Mouse (Mus musculus): Measurements from ENCODE around the gene Zfp956. TPM values are rescaled to one million over a fixed set of nuclear protein-coding genes. Genes with fewer than 3 reads are reported as not detected.
A peak's percentile ranks its signal among the peaks of the same experiment; 100 is the strongest.

Gene Zfp956
- 23.2 and 24.6 TPM in 2 replicates for polyA plus RNA-seq (2015; fragmentation: Nextera tagmentation; extraction: Ambion mirVana)

DNA sequence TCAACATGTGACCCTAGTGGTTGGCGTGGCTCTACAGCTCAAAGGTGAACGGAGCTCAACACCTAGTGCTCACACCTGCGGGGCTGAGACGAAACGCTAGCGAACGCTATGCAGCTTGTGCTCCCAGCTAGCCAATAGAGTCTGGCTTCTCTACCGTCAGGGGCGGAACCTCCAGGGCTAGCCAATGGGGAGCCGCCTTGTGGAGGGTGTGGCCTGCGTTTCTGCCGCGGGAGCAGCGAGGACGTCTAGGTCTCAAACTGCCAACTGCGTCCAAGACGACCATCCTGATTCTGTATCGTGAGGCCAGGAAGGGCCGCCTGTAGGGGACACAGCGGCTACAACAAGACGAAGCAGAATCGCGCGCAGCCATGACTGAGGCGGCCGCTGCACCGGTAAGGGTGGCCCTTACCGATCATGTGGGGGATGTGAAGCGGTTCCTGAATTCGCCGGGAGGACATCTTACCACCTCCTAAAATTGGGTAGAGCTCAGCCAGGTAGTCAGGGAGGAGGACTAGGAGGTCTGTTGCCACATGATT, at the start of gene Zfp956:
Gene Zfp956, plus strand, starts transcription at position 200 of the 536 bp plus-strand sequence.
- H3K4me3 ChIP-seq (replicated peaks) = peak within 1 kb of the TSS; percentile 71
- peak within 1 kb of the TSS; percentile 70 for H3K4me2 ChIP-seq
- H3K9me3 ChIP-seq (replicated peaks) = no peaks in the 10 kb centered on the region
- H3K27me3 ChIP-seq (replicated peaks) = no peaks in the 10 kb centered on the region
- WGBS = under 1% methylated on average over 31 of the region's 31 CpGs
- H3K27ac ChIP-seq (replicated peaks) = peak within 1 kb of the TSS; percentile 87
- peak; percentile 100 for ATAC-seq (ENCODE audit: low FRiP score)
- H3K9ac ChIP-seq (replicated peaks) = peak within 1 kb of the TSS; percentile 75
- H3K4me1 ChIP-seq = peaks cover 20% of the 10 kb centered on the region
- peaks cover 17% of the 10 kb centered on the region for H3K36me3 ChIP-seq

DNA sequence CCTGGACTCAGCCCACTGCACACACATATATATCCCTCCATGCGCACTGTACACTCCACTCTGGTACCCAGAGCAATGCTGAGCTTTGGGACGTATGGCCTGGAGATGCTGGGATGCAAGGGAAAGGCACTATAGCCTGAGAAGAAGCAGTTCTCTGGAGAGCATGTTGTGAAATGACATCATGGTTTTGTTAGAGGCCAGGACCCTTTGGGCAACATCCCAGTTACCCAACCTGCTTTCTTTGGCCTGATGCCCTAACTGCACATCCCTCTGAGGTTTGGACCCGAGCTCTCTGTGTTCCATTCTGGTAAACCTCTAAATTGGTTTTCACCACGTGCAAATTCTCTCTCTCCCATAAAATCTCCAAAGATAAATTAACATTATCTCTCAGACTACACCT, 49.6 kb upstream of the Zfp956 start:
- WGBS = 66% methylated on average over 4 of the region's 4 CpGs
- ATAC-seq (ENCODE audit: low FRiP score) = no peak
- Histone ChIP-seq H3K4me1 (0 out of 2 replicates have a peak, but pooled peaks cover 2% of the 10 kb centered on the region), H3K27me3 (replicated peaks) (0 out of 2 replicates have a peak, but pooled peaks cover 4% of the 10 kb centered on the region), H3K4me3 (replicated peaks) (no peak overlapping the region), H3K36me3 (peaks cover 88% of the 10 kb centered on the region), H3K4me2 (no peak overlapping the region), H3K9ac (replicated peaks) (no peak overlapping the region), H3K27ac (replicated peaks) (no peak overlapping the region), H3K9me3 (replicated peaks) (no peaks in the 10 kb centered on the region)

DNA sequence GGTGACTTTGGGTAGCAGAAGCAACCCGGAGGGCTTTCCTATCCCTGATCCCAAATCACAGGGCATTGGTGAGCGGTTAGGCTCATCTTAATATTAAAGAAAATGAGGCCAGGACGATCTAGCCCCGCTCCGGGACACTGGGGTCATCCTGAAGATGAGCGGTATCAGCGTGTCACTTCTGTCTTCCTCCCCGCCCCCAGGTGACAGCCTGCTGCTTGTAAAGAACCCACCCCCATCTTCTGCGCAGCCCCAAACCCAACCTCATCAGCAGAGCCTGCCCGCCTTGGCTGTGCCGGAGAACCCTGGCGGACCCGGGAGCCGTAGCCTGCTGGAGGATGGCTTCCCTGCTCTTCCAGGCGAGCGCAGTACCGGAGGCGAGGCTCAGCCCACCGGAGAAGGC, 48.8 kb upstream of the Zfp956 start:
- Histone ChIP-seq H3K4me1 (0 out of 2 replicates have a peak, but pooled peaks cover 2% of the 10 kb centered on the region), H3K27me3 (replicated peaks) (0 out of 2 replicates have a peak, but pooled peaks cover 4% of the 10 kb centered on the region), H3K9me3 (replicated peaks) (no peaks in the 10 kb centered on the region), H3K27ac (replicated peaks) (no peak overlapping the region), H3K9ac (replicated peaks) (no peak overlapping the region), H3K36me3 (peaks cover 80% of the 10 kb centered on the region), H3K4me2 (no peak overlapping the region), H3K4me3 (replicated peaks) (no peak overlapping the region)
- 39% methylated on average over 19 of the region's 19 CpGs for WGBS
- no peak for ATAC-seq (ENCODE audit: low FRiP score)

DNA sequence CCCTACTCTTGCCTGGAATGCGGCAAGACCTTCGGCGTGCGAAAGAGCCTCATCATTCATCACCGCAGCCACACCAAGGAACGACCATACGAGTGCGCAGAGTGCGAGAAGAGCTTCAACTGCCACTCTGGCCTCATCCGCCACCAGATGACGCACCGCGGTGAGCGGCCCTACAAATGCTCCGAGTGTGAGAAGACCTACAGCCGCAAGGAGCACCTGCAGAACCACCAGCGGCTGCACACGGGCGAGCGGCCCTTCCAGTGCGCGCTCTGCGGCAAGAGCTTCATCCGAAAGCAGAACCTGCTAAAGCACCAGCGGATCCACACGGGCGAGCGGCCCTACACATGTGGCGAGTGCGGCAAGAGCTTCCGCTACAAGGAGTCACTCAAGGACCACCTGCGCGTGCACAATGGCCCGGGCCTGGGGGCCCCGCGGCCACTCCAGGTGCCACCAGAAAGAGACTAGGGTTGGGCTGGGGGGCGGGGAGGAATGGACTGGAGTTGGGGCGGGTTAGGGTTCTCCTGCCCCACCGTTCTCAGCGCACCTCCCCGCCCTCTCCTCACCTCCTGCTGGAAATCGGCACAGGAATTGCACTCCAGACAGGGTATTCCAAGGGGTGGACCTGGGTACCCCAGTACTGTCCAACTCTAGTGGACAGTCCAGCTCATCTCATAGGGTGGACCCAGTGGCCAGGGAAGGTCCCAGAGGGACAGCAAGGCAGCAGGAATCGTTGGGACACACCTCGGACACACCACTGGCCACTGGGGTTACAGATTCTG, 48.1 kb upstream of the Zfp956 start:
- Histone ChIP-seq H3K36me3 (peaks cover 73% of the 10 kb centered on the region), H3K27me3 (replicated peaks) (0 out of 2 replicates have a peak, but pooled peaks cover 4% of the 10 kb centered on the region), H3K4me3 (replicated peaks) (no peak overlapping the region), H3K9ac (replicated peaks) (no peak overlapping the region), H3K9me3 (replicated peaks) (no peaks in the 10 kb centered on the region), H3K4me1 (0 out of 2 replicates have a peak, but pooled peaks cover 2% of the 10 kb centered on the region), H3K4me2 (no peak overlapping the region), H3K27ac (replicated peaks) (no peak overlapping the region)
- ATAC-seq (ENCODE audit: low FRiP score) = peak; percentile 28
- 54% methylated on average over 44 of the region's 44 CpGs for WGBS

DNA sequence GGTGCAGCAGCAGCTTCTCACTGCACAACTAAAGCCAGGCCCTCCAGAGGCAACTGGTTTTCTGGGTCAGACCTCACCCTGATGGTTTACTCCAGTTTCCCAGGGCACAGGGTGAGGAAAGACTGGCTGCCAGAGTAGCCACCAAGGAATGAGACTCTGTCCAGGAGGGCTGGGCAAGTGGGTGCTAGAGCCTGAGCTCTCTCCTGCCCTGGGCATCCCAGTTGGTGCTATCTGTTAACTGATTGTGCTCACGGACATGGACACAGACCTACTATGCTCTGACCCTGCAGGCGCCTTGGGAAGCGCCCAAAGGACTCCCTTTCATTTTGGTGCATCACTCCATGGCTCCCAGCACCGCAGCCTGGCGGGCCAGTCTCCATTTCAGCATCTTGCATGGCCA, 46.9 kb upstream of the Zfp956 start:
- ATAC-seq (ENCODE audit: low FRiP score) = no peak
- Histone ChIP-seq H3K36me3 (peaks cover 60% of the 10 kb centered on the region), H3K27me3 (replicated peaks) (0 out of 2 replicates have a peak, but pooled peaks cover 4% of the 10 kb centered on the region), H3K4me1 (0 out of 2 replicates have a peak, but pooled peaks cover 2% of the 10 kb centered on the region), H3K27ac (replicated peaks) (no peak overlapping the region), H3K4me2 (no peak overlapping the region), H3K4me3 (replicated peaks) (no peak overlapping the region), H3K9ac (replicated peaks) (no peak overlapping the region), H3K9me3 (replicated peaks) (no peaks in the 10 kb centered on the region)
- 95% methylated on average over 5 of the region's 5 CpGs for WGBS

DNA sequence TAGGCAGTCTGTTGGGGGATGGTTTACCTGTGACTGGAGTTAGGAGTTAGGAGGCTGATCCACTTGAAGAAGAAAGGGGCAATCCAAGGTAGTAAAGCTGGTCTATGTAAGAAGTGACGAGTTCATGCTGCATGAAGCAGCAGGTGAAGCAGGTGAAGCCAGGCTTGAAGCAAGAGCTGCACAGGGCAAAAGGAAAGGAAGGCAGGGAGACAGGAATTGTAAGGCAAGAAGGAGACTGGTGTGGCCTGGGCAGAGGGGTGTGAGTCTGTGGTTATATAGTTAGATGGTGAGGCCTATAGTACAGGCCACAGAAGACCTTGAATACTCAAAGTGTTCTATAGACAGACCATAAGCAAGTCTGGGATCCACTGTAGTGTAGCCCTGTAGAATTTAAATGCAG, 44.2 kb upstream of the Zfp956 start:
- H3K4me1 ChIP-seq = no peaks in the 10 kb centered on the region
- H3K9me3 ChIP-seq (replicated peaks) = no peaks in the 10 kb centered on the region
- no peak overlapping the region for H3K4me3 ChIP-seq (replicated peaks)
- peaks cover 36% of the 10 kb centered on the region for H3K36me3 ChIP-seq
- WGBS = 86% methylated on average over 1 of the region's 1 CpGs
- H3K27me3 ChIP-seq (replicated peaks) = no peaks in the 10 kb centered on the region
- H3K4me2 ChIP-seq = no peak overlapping the region
- no peak for ATAC-seq (ENCODE audit: low FRiP score)
- H3K27ac ChIP-seq (replicated peaks) = no peak overlapping the region
- no peak overlapping the region for H3K9ac ChIP-seq (replicated peaks)

DNA sequence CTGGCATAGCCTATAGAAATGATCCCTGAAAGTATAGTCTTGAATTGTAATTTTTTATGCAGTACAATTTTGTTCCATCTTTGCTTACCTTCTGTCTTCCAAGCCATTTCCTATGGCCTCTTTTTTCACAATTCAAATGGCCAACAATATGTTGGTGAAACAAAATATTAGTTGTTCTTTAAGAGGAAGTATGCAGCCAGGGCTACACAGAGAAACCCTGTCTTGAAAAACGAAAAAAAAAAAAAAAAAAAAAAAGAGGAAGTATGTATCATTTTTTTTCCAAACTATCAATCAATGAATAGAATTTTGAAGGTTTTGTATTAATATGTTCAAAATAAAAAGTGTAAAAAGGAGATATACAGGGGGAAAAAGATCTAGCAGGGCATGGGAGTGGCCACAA, 41.5 kb upstream of the Zfp956 start:
- WGBS = 56% methylated on average over 1 of the region's 1 CpGs
- ATAC-seq (ENCODE audit: low FRiP score) = no peak
- H3K4me3 ChIP-seq (replicated peaks) = no peak overlapping the region
- no peaks in the 10 kb centered on the region for H3K27me3 ChIP-seq (replicated peaks)
- peaks cover 10% of the 10 kb centered on the region for H3K36me3 ChIP-seq
- H3K27ac ChIP-seq (replicated peaks) = no peak overlapping the region
- no peaks in the 10 kb centered on the region for H3K4me1 ChIP-seq
- no peak overlapping the region for H3K4me2 ChIP-seq
- H3K9ac ChIP-seq (replicated peaks) = no peak overlapping the region
- H3K9me3 ChIP-seq (replicated peaks) = no peaks in the 10 kb centered on the region

DNA sequence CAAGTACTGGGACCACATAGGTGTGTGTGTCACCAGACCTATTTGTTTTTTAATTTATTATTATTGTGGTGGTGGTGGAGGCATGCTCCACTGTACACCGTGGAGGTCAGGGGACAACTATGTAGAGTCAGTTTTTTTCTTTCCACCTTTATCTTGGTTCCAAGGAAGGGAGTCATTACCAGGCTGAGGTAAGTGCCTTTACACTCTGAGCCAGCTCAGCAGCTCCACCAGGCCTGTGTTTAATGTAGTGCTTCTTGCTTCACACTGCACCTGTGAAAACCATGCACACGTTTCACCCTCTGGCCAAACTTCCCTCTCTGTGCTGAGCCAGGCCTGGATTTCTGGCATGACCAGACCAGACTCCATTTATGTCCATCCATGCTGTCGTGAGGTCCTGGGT, 40.2 kb upstream of the Zfp956 start:
- ATAC-seq (ENCODE audit: low FRiP score) = no peak
- WGBS = 62% methylated on average over 3 of the region's 3 CpGs
- Histone ChIP-seq H3K4me1 (no peaks in the 10 kb centered on the region), H3K36me3 (no peaks in the 10 kb centered on the region), H3K9ac (replicated peaks) (no peak overlapping the region), H3K4me2 (no peak overlapping the region), H3K9me3 (replicated peaks) (no peaks in the 10 kb centered on the region), H3K27me3 (replicated peaks) (no peaks in the 10 kb centered on the region), H3K4me3 (replicated peaks) (no peak overlapping the region), H3K27ac (replicated peaks) (no peak overlapping the region)

DNA sequence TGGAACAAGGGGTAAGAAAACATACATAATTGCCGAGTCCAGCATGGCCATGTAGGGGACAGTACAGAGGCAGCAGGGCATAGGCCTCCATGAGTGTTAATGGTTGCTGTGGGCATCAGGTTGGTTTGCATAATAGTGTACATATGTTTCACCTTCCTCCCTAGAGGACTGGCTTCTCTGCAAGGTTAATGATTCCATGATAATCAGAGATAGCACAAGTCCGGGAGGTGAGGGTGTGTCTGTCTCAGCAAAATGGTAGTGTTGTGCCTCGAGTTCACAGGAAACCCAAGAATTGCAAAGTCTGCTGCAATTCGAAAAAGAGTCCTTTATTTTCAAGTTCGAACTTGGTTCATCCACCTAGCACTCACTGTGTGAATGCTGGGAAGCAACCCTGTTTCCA, 36.1 kb upstream of the Zfp956 start:
- no peaks in the 10 kb centered on the region for H3K36me3 ChIP-seq
- ATAC-seq (ENCODE audit: low FRiP score) = no peak
- WGBS = 89% methylated on average over 5 of the region's 5 CpGs
- H3K4me1 ChIP-seq = peaks cover 12% of the 10 kb centered on the region
- no peak overlapping the region for H3K4me3 ChIP-seq (replicated peaks)
- no peak overlapping the region for H3K27ac ChIP-seq (replicated peaks)
- H3K9me3 ChIP-seq (replicated peaks) = no peaks in the 10 kb centered on the region
- H3K27me3 ChIP-seq (replicated peaks) = no peaks in the 10 kb centered on the region
- H3K4me2 ChIP-seq = no peak overlapping the region
- H3K9ac ChIP-seq (replicated peaks) = no peak overlapping the region

DNA sequence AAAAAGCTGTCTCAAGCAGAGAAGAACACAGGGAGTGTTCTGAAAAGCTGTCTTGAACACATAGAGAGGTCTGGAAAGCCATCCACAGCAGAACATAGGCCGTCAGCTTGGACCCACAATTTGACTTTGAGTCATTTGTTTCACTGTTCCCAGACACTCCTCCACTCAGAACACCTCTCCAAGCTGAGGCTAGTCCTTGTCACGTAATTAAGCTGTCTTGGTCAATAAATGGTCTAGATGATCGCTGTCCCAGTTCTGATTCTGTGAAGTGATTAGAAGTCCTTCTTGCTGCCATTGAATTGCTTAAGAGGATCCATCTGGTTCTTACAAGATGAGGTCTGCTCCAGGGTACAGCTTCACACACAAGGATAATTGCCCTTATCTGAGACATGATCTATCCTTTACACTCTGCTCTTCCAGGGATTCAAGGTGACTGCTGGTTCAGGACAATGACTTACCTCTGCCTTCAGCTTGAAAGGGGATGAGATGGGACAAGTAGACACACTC, 34.4 kb upstream of the Zfp956 start:
- H3K4me2 ChIP-seq = no peak overlapping the region
- no peaks in the 10 kb centered on the region for H3K9me3 ChIP-seq (replicated peaks)
- peaks cover 20% of the 10 kb centered on the region for H3K4me1 ChIP-seq
- H3K36me3 ChIP-seq = no peaks in the 10 kb centered on the region
- H3K27ac ChIP-seq (replicated peaks) = no peak overlapping the region
- no peak overlapping the region for H3K4me3 ChIP-seq (replicated peaks)
- no peak overlapping the region for H3K9ac ChIP-seq (replicated peaks)
- ATAC-seq (ENCODE audit: low FRiP score) = no peak
- H3K27me3 ChIP-seq (replicated peaks) = no peaks in the 10 kb centered on the region
- WGBS = 80% methylated on average over 3 of the region's 3 CpGs

DNA sequence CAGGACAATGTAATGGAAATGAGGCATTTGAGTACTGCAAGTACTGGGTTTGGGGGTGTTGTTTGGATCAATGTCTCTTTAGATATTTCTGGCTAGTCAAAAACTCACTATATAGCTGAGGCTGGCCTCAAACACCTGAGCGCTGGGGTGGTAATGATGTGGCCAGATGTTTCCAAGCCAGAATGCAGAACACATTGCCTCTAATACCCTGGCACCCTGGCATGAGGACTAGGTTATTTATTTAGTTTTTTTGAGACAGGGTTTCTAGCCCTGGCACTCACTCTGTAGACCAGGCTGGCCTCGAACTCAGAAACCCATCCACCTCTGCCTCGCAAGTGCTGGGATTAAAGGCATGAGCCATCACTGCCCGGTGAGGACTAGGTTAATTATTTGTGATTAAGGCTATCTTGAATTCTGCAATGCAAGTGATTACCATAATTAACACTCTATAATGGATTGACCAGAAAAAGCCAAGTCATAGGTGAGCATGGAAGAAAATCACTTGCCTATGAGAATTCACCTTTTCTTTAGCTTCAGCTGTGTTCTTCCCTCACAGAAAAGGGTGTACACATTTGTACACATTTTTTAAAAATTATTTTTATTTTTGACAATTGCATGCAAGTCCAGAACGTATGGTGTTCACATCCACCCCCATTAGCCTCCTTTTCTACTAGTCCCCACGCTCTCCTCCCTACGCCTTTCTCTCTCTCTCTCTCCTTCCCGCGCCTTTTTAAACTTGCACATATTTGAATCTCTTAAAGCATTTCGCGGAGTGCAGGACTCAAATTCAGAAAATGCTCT, 33.3 kb upstream of the Zfp956 start:
- ATAC-seq (ENCODE audit: low FRiP score) = peak; percentile 51; the same call in 1 of the 2 replicates
- H3K9me3 ChIP-seq (replicated peaks) = no peaks in the 10 kb centered on the region
- peaks cover 20% of the 10 kb centered on the region for H3K4me1 ChIP-seq
- peak overlapping the region; percentile 97 for H3K4me3 ChIP-seq (replicated peaks)
- no peaks in the 10 kb centered on the region for H3K27me3 ChIP-seq (replicated peaks)
- H3K36me3 ChIP-seq = no peaks in the 10 kb centered on the region
- peak overlapping the region; percentile 79 for H3K4me2 ChIP-seq
- WGBS = 28% methylated on average over 11 of the region's 11 CpGs
- H3K27ac ChIP-seq (replicated peaks) = peak overlapping the region; percentile 97
- H3K9ac ChIP-seq (replicated peaks) = peak overlapping the region; percentile 81; the same call in 1 of the 2 replicates

All from neural tube, embryonic 15.5 days (tissue).